ENCODE assay signal across 1 mouse cellular context in the genomic region with DNA sequence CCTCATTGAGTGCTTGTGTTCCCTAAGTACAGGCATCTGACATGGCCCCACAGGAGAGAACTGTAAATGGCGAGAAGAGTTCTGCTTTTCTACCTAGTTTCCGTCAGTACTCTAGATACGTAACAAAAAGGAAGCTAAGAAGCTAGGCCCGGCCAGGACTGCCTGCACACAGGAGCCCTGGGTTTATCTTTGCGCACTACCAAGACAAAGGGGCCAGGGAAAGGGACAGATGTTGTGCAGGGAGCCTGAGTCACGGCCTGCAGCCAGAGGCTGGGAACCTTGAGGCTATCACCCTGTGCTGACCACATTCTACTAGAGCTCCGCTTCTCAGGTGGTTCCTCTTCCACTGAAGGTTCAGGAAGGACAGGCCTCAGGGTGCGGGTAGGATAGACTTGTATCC.
TF ChIP-seq lines count a peak whose summit lies in the region.

No protein-coding gene starts in this region.

TF ChIP-seq in MEL, 35 proteins besides CTCF, POLR2A, EP300 and RAD21 (continued from another document):
- TF ChIP-seq MEF2A (IDR thresholded peaks at IDR 0.05; ENCODE audit: extremely low read depth, insufficient replicate concordance, low read depth, low read length, poor library complexity, severe bottlenecking), result no peak
- no peak for TF ChIP-seq KAT2A (conservative IDR thresholded peaks at IDR 0.05; ENCODE audit: low read depth, low read length)
- no peak for TF ChIP-seq POLR2AphosphoS5 (IDR thresholded peaks at IDR 0.05; ENCODE audit: borderline replicate concordance, low read depth, low read length)
- TF ChIP-seq JUND (IDR thresholded peaks at IDR 0.05; ENCODE audit: low read depth, low read length), result no peak
- peak; percentile 99 for TF ChIP-seq UBTF (IDR thresholded peaks at IDR 0.05; ENCODE audit: borderline replicate concordance, insufficient read depth, low read depth, low read length)
- no peak for TF ChIP-seq BHLHE40 (IDR thresholded peaks at IDR 0.05; ENCODE audit: borderline replicate concordance, low read depth, low read length)
- TF ChIP-seq USF1 (IDR thresholded peaks at IDR 0.05; ENCODE audit: low read depth, low read length), result no peak
- TF ChIP-seq MAZ (IDR thresholded peaks at IDR 0.05; ENCODE audit: low read depth, low read length), result no peak
- TF ChIP-seq GABPA (IDR thresholded peaks at IDR 0.05; ENCODE audit: low read depth, low read length), result no peak
- 0 out of 2 replicates have a peak, but pooled peaks have one; percentile 58 for TF ChIP-seq MYC (IDR thresholded peaks at IDR 0.05; ENCODE audit: low read depth, low read length)
- TF ChIP-seq CHD1 (IDR thresholded peaks at IDR 0.05; ENCODE audit: low read depth, low read length), result no peak
- no peak for TF ChIP-seq E2F4 (IDR thresholded peaks at IDR 0.05; ENCODE audit: borderline replicate concordance, low read depth, low read length)
- no peak for TF ChIP-seq ZC3H11A (IDR thresholded peaks at IDR 0.05; ENCODE audit: low read depth, low read length)
